Mouse (Mus musculus) cerebellum, adult 2 months (tissue): ENCODE measurements around the gene Pkn3. TPM values are rescaled to one million over a fixed set of nuclear protein-coding genes. Genes with fewer than 3 reads are reported as not detected.

ENCODE experiments used
- DNase-seq, 2 experiments: peaks; one replicate each; pipeline ENCODE4 v3.0.0; 2021
- H3K27ac ChIP-seq: fragments of 200-500 bp; 2 replicates; pipeline ENCODE4 v1.5.1; 2012; ENCODE audit warnings: low read length, control low read depth, inconsistent platforms; ENCODE audit not compliant: insufficient read depth
- H3K27me3 ChIP-seq: fragments of 200-500 bp; 2 replicates; pipeline ENCODE4 v1.6.1; 2012; ENCODE audit warnings: inconsistent platforms, mild to moderate bottlenecking, low read length, moderate library complexity; ENCODE audit not compliant: control insufficient read depth, insufficient read depth
- H3K4me1 ChIP-seq: fragments of 200-500 bp; 2 replicates; pipeline ENCODE4 v1.6.1; 2011; ENCODE audit warnings: low read length; ENCODE audit not compliant: control insufficient read depth, insufficient read depth
- H3K4me3 ChIP-seq: fragments of 200-500 bp; replicated peaks from 2 replicates; pipeline ENCODE3; 2011; ENCODE audit warnings: mild to moderate bottlenecking, low read depth, low read length, control low read depth; ENCODE audit not compliant: insufficient read depth
- CTCF ChIP-seq: fragments of 200-500 bp; IDR thresholded peaks from 2 replicates; pipeline ENCODE4 v1.5.1; 2011; ENCODE audit warnings: low read depth, mild to moderate bottlenecking, control low read depth, low read length, moderate library complexity, borderline replicate concordance; ENCODE audit not compliant: insufficient read depth
- POLR2A ChIP-seq: fragments of 200-500 bp; IDR thresholded peaks from 2 replicates; pipeline ENCODE4 v1.6.1; 2011; ENCODE audit warnings: low read length, control low read depth, borderline replicate concordance; ENCODE audit not compliant: insufficient read depth
- WGBS: fragments of 180-500 bp; shearing (Covaris S2); methylation state at CpG from one replicate; pipeline ENCODE4 v1.1.7; 2018; 5-methylcytosine and 5-hydroxymethylcytosine counted together
- polyA plus RNA-seq: library from polyadenylated mRNA; depleted of rRNA; stranded (reverse); fragments of >200 nt; gene quantifications from 2 replicates; pipeline ENCODE4 v1.2.3, GENCODE M21; 2012; rRNA removed

The Pkn3 gene
- 2.4 TPM in 2 replicates for polyA plus RNA-seq

DNA sequence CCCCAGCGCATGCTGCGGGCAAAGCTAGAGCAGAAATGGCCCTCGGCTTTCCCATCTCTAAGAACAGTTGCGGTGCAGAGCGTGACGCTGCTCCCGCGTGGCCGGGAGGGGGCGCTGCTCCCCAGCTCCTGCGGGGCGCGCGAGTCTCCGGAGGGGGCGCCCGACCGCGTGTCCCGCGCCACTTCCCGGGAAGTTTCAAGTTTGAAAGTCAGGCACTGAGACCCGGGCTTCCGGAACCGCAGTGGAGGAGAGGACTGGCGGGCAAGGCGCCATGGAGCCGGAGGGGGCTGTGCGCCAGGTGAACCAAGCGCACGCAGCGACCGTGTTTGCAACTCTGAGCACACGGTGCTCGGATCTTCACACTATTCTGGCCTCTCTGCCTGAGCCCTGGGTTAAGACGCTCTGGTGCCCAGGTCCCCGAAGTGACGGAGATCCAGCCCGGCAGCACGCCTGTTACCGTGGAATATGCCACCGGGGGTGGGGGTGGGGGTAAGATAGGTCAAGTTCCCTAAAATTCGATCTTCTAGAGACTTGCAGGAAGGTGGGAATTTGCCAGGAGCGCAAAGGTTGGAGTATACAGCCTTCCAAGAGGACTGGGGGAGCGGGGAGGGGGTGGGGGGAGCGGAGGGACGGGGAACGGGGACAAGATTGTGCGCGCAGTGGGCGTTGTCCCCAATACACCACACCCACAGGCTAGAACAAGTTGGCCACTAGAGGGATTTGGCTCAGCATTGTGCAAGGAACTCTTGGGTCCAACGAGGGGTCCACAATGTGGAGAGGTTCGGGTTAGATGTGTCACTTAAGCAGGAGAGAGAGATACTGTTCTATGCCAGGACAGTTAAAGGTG lies at the start of gene Pkn3:
Gene Pkn3, plus strand, starts transcription at position 183 of the 847 bp plus-strand sequence.
- Histone ChIP-seq H3K27ac (no peak within 1 kb of the TSS), H3K4me3 (peak within 1 kb of the TSS; percentile 41), H3K27me3 (no peaks in the 10 kb centered on the region), H3K4me1 (peaks cover 7% of the 10 kb centered on the region)
- TF ChIP-seq POLR2A (no peak), CTCF (peak; percentile 89)
- peak; percentile 72 to 81 for DNase-seq
- 2% methylated on average over 53 of the region's 53 CpGs for WGBS

DNA sequence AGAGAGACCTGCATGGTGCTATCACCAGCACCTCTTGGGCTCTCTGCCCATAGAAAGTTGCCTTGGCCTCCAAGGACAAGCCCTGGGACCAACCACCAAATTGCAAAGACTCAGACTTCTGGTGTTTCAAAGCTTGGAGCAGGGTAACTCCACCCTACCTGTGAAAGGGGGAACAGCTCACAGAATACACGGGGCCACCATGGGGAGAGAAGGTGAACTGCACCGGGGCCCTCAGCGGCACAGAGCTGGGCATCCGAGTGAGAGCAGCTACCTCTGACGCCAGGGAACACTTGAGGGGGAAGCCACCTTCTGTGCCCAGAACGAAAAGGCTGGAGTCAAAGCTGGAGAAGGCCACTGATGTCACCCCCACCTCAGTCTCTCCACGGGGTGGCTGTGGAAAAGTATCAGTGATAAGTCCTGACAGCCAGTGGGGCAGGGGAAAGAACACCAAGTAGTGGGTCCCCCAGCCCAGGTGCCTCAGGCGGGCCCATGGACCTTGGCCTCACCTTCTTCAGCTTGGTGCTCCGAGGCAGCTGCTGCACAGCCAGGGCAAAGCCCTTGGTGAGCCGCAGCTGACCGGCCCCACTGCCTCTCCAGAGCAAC lies 45.1 kb upstream of the Pkn3 start:
- no peak for TF ChIP-seq POLR2A
- peak; percentile 35; the same call in 1 of the 2 replicates for TF ChIP-seq CTCF
- Histone ChIP-seq H3K27me3 (no peaks in the 10 kb centered on the region), H3K4me1 (no peaks in the 10 kb centered on the region), H3K4me3 (no peak overlapping the region), H3K27ac (no peak overlapping the region)
- 50% methylated on average over 11 of the region's 11 CpGs for WGBS
- DNase-seq = no peak

DNA sequence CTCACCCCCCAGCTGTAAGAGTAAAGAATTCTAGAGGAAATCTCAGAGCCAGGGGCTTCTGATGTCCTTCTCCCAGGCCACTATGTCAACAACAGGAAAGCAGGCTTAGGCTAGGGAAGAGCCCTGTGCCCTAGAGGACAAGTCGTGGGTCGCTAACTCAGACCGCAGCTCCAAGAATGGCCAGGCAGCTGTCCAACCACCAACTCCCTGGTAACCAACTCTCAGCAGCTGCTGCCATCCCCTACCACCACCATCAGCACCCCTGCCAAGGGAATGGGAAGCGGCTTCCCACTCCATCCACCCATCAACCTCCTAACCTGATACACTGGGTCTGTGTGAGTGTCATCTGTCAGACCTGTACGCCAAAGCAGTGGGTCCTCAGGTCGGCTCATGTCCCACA lies 44.5 kb upstream of the Pkn3 start:
- TF ChIP-seq CTCF = no peak
- TF ChIP-seq POLR2A = no peak
- no peaks in the 10 kb centered on the region for H3K4me1 ChIP-seq
- 22% methylated on average over 6 of the region's 6 CpGs for WGBS
- no peak overlapping the region for H3K4me3 ChIP-seq
- DNase-seq = no peak
- H3K27me3 ChIP-seq = no peaks in the 10 kb centered on the region
- H3K27ac ChIP-seq = no peak overlapping the region

DNA sequence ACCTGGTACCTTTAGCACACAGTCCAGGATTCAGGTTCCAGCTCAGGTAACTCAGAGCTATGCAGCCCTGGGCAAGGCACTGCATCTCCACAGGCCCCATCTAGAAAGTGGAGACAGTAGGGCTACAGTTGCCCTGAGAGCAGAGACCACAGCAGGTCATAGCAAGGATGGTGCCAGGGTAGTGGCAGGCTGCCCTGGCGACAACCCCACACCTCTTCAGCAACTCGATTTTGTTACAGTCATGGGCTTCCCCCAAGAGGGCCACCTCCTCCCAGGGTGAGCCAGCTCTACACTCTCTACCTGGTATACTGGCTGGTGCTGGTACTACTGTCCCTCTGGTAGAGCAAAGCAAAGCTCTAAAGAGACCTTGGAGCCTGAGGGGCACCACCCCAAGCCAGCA lies 39.7 kb upstream of the Pkn3 start:
- WGBS = 48% methylated on average over 2 of the region's 2 CpGs

DNA sequence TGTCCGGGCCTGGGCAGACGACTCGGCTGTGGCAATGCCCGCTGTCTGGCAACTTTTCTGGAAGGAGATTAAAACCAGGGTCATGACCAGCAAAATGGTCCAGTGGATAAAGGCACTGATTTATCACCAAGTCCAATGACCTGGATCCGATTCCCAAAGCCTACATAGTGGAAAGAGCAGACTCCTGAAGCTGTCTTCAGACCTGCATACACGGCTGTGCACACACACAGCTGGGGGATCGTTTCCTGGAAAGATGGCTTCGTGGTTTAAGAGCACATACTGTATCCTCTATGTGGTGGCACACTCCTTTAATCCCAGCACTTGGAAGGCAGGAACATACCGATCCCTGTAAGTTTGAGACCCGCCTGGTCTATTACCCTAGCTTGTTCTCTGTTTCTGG lies 39.1 kb upstream of the Pkn3 start:
- no peaks in the 10 kb centered on the region for H3K27me3 ChIP-seq
- WGBS = 94% methylated on average over 10 of the region's 10 CpGs
- DNase-seq = no peak
- no peak overlapping the region for H3K4me3 ChIP-seq
- no peaks in the 10 kb centered on the region for H3K4me1 ChIP-seq
- no peak overlapping the region for H3K27ac ChIP-seq
- TF ChIP-seq CTCF (no peak), POLR2A (no peak)

More for the DNA sequence above, 39.7 kb upstream of the Pkn3 start:
- H3K27me3 ChIP-seq = no peaks in the 10 kb centered on the region
- no peak for DNase-seq
- no peaks in the 10 kb centered on the region for H3K4me1 ChIP-seq
- H3K27ac ChIP-seq = no peak overlapping the region
- no peak for TF ChIP-seq CTCF
- TF ChIP-seq POLR2A = no peak
- no peak overlapping the region for H3K4me3 ChIP-seq

DNA sequence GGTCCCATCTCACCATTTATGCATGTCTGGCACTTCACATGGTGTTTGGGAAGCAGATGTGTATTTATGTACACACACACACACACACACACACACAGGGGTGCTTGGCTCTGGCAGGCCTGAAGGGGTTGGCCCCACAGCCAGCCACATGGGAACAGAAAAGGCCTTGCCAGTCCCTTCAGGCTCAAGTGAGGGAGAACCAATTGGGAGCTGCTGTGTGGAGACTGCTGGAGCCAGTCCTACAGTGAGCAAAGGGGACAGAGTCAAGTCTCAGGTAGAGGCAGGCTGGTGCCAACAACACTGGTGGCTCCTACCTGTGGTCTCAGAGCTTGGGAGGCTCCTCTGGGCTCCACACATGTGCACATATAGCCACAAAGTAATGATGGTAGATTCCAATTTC lies 37.8 kb upstream of the Pkn3 start:
- Histone ChIP-seq H3K27ac (no peak overlapping the region), H3K4me1 (no peaks in the 10 kb centered on the region), H3K27me3 (no peaks in the 10 kb centered on the region), H3K4me3 (no peak overlapping the region)
- no peak for DNase-seq
- TF ChIP-seq CTCF (no peak), POLR2A (no peak)

DNA sequence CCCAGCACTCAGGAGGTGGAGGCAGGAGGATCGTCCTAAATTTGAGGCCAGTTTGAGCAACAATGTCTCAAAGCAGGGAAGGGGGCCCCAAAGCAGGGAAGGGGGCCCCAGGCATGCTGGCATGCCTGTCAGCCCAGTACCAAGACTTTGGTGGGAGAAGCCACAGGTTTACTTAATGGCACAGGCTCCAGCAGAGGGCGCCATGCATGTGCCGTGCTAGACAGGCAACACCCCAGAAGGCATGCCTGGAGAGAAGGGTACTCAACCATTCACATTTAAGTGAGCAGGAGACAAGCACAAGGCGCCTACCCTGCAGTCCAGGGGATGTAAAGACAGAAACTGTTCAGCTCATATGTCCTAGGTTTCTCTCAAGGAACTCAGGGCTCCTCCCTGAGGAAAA lies 35.0 kb upstream of the Pkn3 start:
- TF ChIP-seq CTCF = peak; percentile 84
- no peak for TF ChIP-seq POLR2A
- no peaks in the 10 kb centered on the region for H3K4me1 ChIP-seq
- 2% methylated on average over 4 of the region's 4 CpGs for WGBS
- H3K27me3 ChIP-seq = no peaks in the 10 kb centered on the region
- DNase-seq = peak; percentile 62 to 74
- no peak overlapping the region for H3K4me3 ChIP-seq
- H3K27ac ChIP-seq = no peak overlapping the region

DNA sequence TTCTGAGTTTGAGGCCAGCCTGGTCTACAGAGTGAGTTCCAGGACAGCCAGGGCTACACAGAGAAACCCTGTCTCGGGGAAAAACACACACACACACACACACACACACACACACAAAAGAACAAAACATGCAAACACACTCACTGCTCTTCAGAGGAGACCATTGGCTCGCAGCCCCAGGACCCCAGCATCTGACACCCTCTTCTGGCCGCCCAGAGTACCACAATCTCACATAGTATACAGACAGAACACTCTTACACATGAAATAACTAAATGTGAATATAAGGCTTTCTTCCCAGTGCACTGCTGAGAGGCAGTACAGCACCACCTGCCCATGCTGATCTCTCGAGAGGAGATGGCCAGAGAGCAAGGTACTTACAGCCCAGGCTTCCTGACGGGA lies 32.9 kb upstream of the Pkn3 start:
- DNase-seq = no peak
- 86% methylated on average over 5 of the region's 5 CpGs for WGBS
- Histone ChIP-seq H3K4me1 (no peaks in the 10 kb centered on the region), H3K27ac (no peak overlapping the region), H3K4me3 (no peak overlapping the region), H3K27me3 (no peaks in the 10 kb centered on the region)
- no peak for TF ChIP-seq CTCF
- no peak for TF ChIP-seq POLR2A
